Mouse (Mus musculus): Measurements from ENCODE around the gene Acot10.
"Not testable (repeated sequence)": the region's sequence is repeated elsewhere in the genome, so short reads cannot be mapped to it uniquely, and the experiment has no call there.

Gene Acot10

GRCm38 (mm10) chr15:20666650-20667049 is at the start of gene Acot10:
TSS of gene Acot10 (minus strand) at chr15:20666750.
- no peak for DNase-seq

GRCm38 (mm10) chr15:20711859-20712258 is 45.3 kb upstream of the Acot10 start:
- DNase-seq = no peak

- no peak for DNase-seq
These were observed 29.7 kb upstream of the Acot10 start for GRCm38 (mm10) chr15:20696229-20696628.

DNA sequence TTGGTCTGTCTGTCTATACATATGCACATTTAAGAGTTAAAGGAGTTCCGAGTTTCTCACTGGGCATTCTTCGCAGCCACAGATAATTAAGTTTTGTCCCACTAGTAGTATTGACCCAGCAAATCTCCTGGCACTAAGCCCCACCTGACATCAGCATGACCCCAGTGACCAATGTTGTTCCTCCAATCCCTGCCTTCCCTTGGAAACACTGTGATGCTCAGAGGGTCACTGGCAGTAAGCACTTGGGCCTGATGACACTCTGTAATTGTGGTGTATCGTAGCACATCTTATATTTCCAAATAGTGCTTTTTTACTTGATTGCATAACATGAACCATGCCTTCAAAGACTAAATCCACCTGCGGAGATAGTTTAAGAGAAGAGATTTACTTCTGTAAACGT is 17.6 kb upstream of the Acot10 start:
- no peak for DNase-seq

- no peak for DNase-seq
These were observed 16.2 kb upstream of the Acot10 start for GRCm38 (mm10) chr15:20682719-20683118.

DNA sequence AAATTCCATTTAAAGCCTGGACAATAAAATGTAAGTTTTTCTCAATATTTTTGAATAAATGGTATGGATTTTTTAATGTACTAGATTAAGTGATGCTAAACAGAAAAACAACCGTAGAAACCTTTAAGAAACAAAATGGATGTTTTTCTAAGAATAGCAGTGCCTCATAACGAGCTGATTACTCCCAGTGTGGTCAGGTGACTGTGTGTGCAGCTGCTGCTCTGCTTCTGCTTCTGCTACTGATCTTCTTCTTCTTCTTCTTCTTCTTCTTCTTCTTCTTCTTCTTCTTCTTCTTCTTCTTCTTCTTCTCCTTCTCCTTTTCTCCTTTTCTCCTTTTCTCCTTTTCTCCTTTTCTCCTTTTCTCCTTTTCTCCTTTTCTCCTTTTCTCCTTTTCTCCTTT is 3.0 kb upstream of the Acot10 start:
- not testable (repeated sequence) for DNase-seq

DNA sequence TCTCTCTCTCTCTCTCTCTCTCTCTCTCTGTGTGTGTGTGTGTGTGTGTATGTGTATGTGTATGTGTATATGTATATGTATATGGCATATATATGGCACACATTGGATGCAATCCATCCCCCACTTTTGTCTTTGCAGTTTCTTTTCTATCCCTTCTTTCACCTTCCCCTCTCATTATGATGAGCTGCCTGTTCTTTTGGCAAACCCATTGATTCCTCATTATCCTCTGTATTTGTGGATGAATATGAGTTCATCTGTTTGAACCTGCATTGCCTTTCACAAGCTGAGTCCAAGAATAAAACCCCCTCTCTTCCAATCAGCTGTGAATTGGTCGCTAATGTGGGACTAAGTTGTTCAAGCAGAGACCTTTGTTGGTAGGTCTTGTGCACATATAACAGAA is 1.4 kb upstream of the Acot10 start:
- DNase-seq = no peak

DNA sequence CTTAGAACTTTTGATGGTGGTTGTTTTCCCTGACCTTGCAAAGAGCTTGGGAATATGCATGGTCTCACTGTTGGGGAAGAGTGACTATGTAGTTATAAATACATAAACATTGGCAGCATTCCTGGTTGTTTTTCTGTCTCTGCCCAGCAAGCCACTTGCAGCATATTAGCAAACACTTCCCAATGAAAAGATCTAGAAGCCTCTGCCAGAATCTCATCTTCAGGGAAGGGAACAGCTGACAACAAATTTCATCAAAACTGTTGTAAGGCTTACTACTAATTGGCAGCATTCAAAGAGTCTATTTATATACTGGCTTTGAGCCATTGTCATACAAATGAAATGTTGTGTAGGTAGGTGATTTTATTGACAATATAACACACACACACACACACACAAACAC is 800 bp upstream of the Acot10 start:
- DNase-seq = no peak

- DNase-seq = no peak
These were observed 6.3 kb downstream of the Acot10 start for GRCm38 (mm10) chr15:20660221-20660620.

GRCm38 (mm10) chr15:20642905-20643414 is 23.6 kb downstream of the Acot10 start:
- DNase-seq = no peak

DNA sequence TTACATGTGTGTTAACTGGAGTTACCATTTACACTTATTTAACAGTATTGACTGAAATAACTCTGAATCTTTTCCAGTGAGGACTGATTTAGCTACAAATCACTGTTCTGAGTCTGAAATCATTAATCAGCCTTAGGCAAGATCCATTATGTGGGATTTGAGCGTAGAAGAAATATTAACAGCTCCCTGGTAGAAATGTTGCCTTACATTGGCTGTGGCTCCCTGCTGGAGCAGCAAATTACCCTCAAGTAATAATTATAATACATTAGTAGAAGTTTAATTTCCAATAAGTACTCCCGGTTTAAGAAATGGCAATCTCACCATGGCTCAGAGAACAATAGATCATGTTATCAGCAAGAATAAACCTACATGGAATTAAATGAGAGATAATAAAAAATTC is 27.4 kb downstream of the Acot10 start:
- DNase-seq = no peak

DNA sequence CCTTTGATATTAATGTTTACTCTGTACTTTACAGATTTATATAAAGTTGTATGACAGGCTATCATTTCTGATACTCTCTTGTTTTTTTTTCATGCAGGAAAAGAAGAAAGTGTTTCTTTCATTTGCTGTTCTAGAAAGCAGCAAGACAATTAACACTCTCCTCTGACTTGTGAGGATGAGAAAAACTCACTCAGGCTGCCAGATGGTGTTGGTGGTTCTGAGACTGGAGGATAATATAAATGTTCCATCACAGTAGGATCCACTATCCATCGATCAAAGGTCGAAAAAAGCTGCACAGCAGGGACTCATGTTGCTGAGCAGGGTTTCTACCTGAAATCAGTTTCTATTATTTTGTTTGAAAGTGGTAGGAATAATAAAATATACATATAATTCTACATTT is 32.0 kb downstream of the Acot10 start:
- DNase-seq = no peak

All from kidney, postnatal 25 days (tissue).